Mouse (Mus musculus) forebrain, embryonic 16.5 days (tissue): Measurements from ENCODE around the gene Inmt. TPM values are rescaled to one million over a fixed set of nuclear protein-coding genes. Genes with fewer than 3 reads are reported as not detected.

Experiments used
- polyA plus RNA-seq: library from polyadenylated mRNA; unstranded; fragments of >200 nt; fragmentation: Nextera tagmentation; extraction: Ambion mirVana; gene quantifications from 2 replicates; pipeline ENCODE4 v1.2.1, GENCODE M21; 2015

Inmt gene
- polyA plus RNA-seq, 1 experiment from 2014 or later = not detected

Other genes starting within 250 kb of the Inmt start
- gene Nod1, start 202.4 kb downstream of the Inmt start, polyA plus RNA-seq = 2.3 and 2.5 TPM in 2 replicates
- gene Ggct, start 182.1 kb downstream of the Inmt start, polyA plus RNA-seq = 18.9 and 21.0 TPM in 2 replicates
- 229 and 233 TPM in 2 replicates for gene Gars, start 137.0 kb downstream of the Inmt start, polyA plus RNA-seq
- gene Crhr2, start 42.0 kb downstream of the Inmt start, polyA plus RNA-seq = 0.29 and 1.3 TPM in 2 replicates
- gene Mindy4, start 28.3 kb upstream of the Inmt start, polyA plus RNA-seq = 14.4 and 17.8 TPM in 2 replicates
- gene Aqp1, start 161.4 kb upstream of the Inmt start, polyA plus RNA-seq = 6.4 and 9.0 TPM in 2 replicates
- not detected in 2 replicates for gene Ghrhr, start 201.3 kb upstream of the Inmt start, polyA plus RNA-seq